Mouse (Mus musculus) kidney, postnatal 10 days (tissue): ENCODE measurements around the gene Elp6.

ENCODE experiments used
- DNase-seq: peaks from one replicate; pipeline ENCODE4 v3.0.0; 2021; ENCODE audit warnings: mixed read lengths

Gene Elp6

GRCm38 (mm10) chr9:110362337-110362736, 57.4 kb downstream of the Elp6 start:
- DNase-seq: no peak

- DNase-seq: no peak
These were observed 61.8 kb downstream of the Elp6 start for GRCm38 (mm10) chr9:110366746-110367145.

GRCm38 (mm10) chr9:110369860-110370259, 64.9 kb downstream of the Elp6 start:
- no peak for DNase-seq
